Mouse (Mus musculus) liver, embryonic 14.5 days (tissue): Measurements from ENCODE around the gene Fdx1l. TPM values are rescaled to one million over a fixed set of nuclear protein-coding genes. Genes with fewer than 3 reads are reported as not detected.
A peak's percentile ranks its signal among the peaks of the same experiment; 100 is the strongest.

Source experiments
- ATAC-seq: fragments of 200-750 bp; cut with Nextera tagmentation; 2 replicates; pipeline ENCODE4 v1.8.0; 2017; ENCODE audit warnings: moderate number of reproducible peaks, mild to moderate bottlenecking, moderate library complexity; ENCODE audit not compliant: insufficient read depth
- DNase-seq, 3 experiments: peaks; one replicate each; pipeline ENCODE4 v3.0.0-alpha.2; 2012 to 2013; ENCODE audit warnings: low read depth in 3 of 3, low spot score in 3 of 3
- H3K27ac ChIP-seq: fragments of 300-500 bp; sonication (generic); 2 replicates; pipeline ENCODE4 v1.5.1; 2014; ENCODE audit warnings: moderate library complexity, mild to moderate bottlenecking, control low read depth, inconsistent platforms
- H3K27me3 ChIP-seq: fragments of 300-500 bp; sonication (generic); 2 replicates; pipeline ENCODE4 v1.6.1; 2014; ENCODE audit warnings: mild to moderate bottlenecking, low read length, moderate library complexity; ENCODE audit not compliant: control insufficient read depth, insufficient read depth
- H3K36me3 ChIP-seq: fragments of 300-500 bp; sonication (generic); replicated peaks from 2 replicates; pipeline ENCODE4 v1.6.1; 2014; ENCODE audit warnings: low read depth; ENCODE audit not compliant: control insufficient read depth, insufficient read depth
- H3K4me1 ChIP-seq, 2 experiments: fragments of 200-500 bp in 1 of 2; fragments of 300-500 bp in 1 of 2; sonication (generic) in 1 of 2; replicated peaks; 2 replicates each; pipeline ENCODE4 v1.6.1; 2012 to 2014; ENCODE audit warnings: antibody characterized with exemption in 1 of 2, inconsistent platforms in 1 of 2, low read length in 1 of 2; ENCODE audit not compliant: control insufficient read depth in 2 of 2, insufficient read depth in 2 of 2
- H3K4me2 ChIP-seq: fragments of 300-500 bp; sonication (generic); 2 replicates; pipeline ENCODE4 v1.6.1; 2014; ENCODE audit warnings: low read depth, mild to moderate bottlenecking, control low read depth, moderate library complexity
- H3K4me3 ChIP-seq, 2 experiments: fragments of 200-500 bp in 1 of 2; fragments of 300-500 bp in 1 of 2; sonication (generic) in 1 of 2; 2 replicates each; pipeline ENCODE4 v1.5.1; 2012 to 2014; ENCODE audit warnings: low read depth in 2 of 2, low read length in 2 of 2, mild to moderate bottlenecking in 2 of 2, control low read depth in 1 of 2, inconsistent platforms in 1 of 2, moderate library complexity in 1 of 2; ENCODE audit not compliant: insufficient read depth in 1 of 2
- H3K9ac ChIP-seq: fragments of 300-500 bp; sonication (generic); replicated peaks from 2 replicates; pipeline ENCODE4 v1.6.1; 2014; ENCODE audit warnings: mild to moderate bottlenecking, control low read depth, moderate library complexity
- H3K9me3 ChIP-seq: fragments of 300-500 bp; sonication (generic); 2 replicates; pipeline ENCODE4 v1.6.1; 2016; ENCODE audit warnings: low read length, mixed read lengths; ENCODE audit not compliant: control insufficient read depth
- CTCF ChIP-seq: IDR thresholded peaks from 2 replicates; pipeline ENCODE4 v1.5.1; 2016; ENCODE audit warnings: antibody characterized with exemption, low read depth, control low read depth
- EP300 ChIP-seq: IDR thresholded peaks from 2 replicates; pipeline ENCODE4 v1.6.1; 2016; ENCODE audit warnings: antibody characterized with exemption, low read depth
- WGBS: fragments of 180-500 bp; shearing (Covaris S2); extraction: QIAGEN DNeasy Blood & Tissue Kit; methylation state at CpG from one replicate; pipeline ENCODE4 v1.1.7; 2014; ENCODE audit not compliant: insufficient replicate concordance; 5-methylcytosine and 5-hydroxymethylcytosine counted together
- microRNA counts: library from miRNA; unstranded; fragments of <30 nt; microRNA quantifications from one replicate; lab custom pipeline; 2016
- microRNA-seq: library from miRNA; unstranded; fragments of <30 nt; microRNA quantifications from one replicate; pipeline ENCODE4, GENCODE M21; 2016
- polyA plus RNA-seq, 2 experiments: library from polyadenylated mRNA; depleted of rRNA in 1 of 2; stranded (reverse) in 1 of 2; unstranded in 1 of 2; fragments of >200 nt; fragmentation: Nextera tagmentation in 1 of 2; extraction: Ambion mirVana in 1 of 2; gene quantifications; 2 replicates each; pipeline versions ENCODE4 v1.2.1 to v1.2.3; 2012 to 2014

The Fdx1l gene
- polyA plus RNA-seq, 2 experiments = 31.1 to 37.3 TPM

DNA sequence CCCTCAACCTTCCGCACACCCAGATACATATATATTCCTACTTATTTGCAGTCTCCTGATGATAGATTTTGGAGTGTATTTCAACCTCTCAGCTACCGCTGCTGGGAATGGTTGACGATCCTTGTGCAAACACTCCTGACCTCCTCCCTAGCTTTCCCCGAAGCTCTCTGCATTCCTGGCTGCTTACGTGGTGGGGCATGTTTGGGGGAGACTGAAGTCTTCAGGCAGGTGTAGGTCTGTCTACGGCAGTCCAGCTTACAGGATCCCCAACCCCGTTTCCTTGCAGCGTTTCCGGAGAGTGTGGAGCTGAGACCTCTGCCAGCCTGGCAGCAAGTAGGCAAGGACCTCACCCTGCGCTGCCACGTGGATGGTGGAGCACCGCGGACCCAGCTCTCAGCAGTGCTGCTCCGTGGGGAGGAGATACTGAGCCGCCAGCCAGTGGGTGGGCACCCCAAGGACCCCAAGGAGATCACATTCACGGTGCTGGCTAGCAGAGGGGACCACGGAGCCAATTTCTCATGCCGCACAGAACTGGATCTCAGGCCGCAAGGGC, 48.1 kb downstream of the Fdx1l start:
- DNase-seq (no peak), ATAC-seq (no peak)
- TF ChIP-seq EP300 (no peak), CTCF (no peak)
- no peak overlapping the region for H3K4me3 ChIP-seq
- no peaks in the 10 kb centered on the region for H3K9me3 ChIP-seq
- no peak overlapping the region for H3K4me2 ChIP-seq
- no peaks in the 10 kb centered on the region for H3K36me3 ChIP-seq
- no peak overlapping the region for H3K9ac ChIP-seq
- peaks cover 15 to 17% of the 10 kb centered on the region in 2 experiments for H3K4me1 ChIP-seq
- WGBS = 80% methylated on average over 19 of the region's 19 CpGs
- H3K27ac ChIP-seq = no peak overlapping the region
- no peaks in the 10 kb centered on the region for H3K27me3 ChIP-seq

GRCm38 (mm10) chr9:21022726-21023125, 50.7 kb downstream of the Fdx1l start:
- Histone ChIP-seq H3K9ac (no peak overlapping the region), H3K27ac (no peak overlapping the region), H3K27me3 (no peaks in the 10 kb centered on the region; the same call in 1 of the 2 replicates), H3K4me2 (no peak overlapping the region), H3K36me3 (no peaks in the 10 kb centered on the region), H3K4me3 (no peak overlapping the region), H3K9me3 (no peaks in the 10 kb centered on the region), H3K4me1 (peaks cover 3 to 5% of the 10 kb centered on the region in 2 experiments)
- no peak for DNase-seq
- no peak for ATAC-seq
- peak; percentile 41 for TF ChIP-seq CTCF
- no peak for TF ChIP-seq EP300
- 68% methylated on average over 1 of the region's 1 CpGs for WGBS

DNA sequence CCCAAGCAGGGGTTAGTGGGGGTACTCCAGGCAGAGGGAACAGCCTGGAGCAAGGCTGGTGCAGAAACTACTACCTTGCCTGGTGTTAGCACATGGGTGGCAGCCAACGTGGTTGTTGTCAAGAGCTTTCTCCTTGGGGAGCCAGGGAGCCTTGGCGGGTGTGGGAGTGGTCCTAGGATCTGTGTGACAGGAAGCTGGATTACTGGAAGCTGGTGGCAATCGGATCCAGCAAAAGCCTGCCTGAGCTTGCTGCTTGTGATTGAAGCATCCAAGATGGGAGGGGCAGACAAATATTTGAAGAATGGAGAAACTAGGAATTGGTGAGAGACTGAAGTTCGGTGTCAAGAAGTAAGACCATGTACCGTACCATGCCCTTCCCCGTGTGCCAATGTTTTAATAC, 51.1 kb downstream of the Fdx1l start:
- WGBS = 69% methylated on average over 6 of the region's 6 CpGs
- Histone ChIP-seq H3K9ac (no peak overlapping the region), H3K4me2 (no peak overlapping the region), H3K36me3 (no peaks in the 10 kb centered on the region), H3K27me3 (peaks cover 3% of the 10 kb centered on the region), H3K27ac (no peak overlapping the region), H3K4me1 (peaks cover 2 to 3% of the 10 kb centered on the region in 2 experiments; a peak in 2 of 4 replicates), H3K4me3 (no peak overlapping the region), H3K9me3 (no peaks in the 10 kb centered on the region)
- TF ChIP-seq CTCF (no peak), EP300 (no peak)
- ATAC-seq (no peak), DNase-seq (no peak)

DNA sequence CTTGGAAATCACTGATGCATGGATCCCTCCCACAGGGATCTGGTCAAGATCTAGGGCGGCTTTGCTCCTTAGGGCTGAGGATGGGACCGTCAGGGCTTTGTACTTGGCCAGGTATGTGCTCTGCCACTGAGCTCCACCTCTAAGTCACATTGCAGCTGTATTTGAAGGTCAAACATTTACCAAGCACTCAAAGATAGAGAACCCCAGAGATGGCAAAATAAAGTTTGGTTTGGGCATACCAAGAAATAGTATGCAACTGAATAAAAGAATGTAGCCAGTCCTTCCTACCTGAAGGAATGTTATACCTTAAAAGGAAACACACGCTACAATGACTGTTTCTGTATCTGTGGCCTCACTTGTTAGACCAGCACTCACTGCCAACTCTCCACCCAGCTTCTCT, 52.1 kb downstream of the Fdx1l start:
- no peak for TF ChIP-seq EP300
- DNase-seq (no peak), ATAC-seq (no peak)
- H3K9ac ChIP-seq = no peak overlapping the region
- no peaks in the 10 kb centered on the region for H3K9me3 ChIP-seq
- H3K27me3 ChIP-seq = peaks cover 13% of the 10 kb centered on the region
- H3K27ac ChIP-seq = no peak overlapping the region
- peaks cover 3 to 10% of the 10 kb centered on the region in 2 experiments; a peak in 3 of 4 replicates for H3K4me1 ChIP-seq
- no peaks in the 10 kb centered on the region for H3K36me3 ChIP-seq
- WGBS = 72% methylated on average over 3 of the region's 3 CpGs
- no peak overlapping the region for H3K4me2 ChIP-seq
- H3K4me3 ChIP-seq = no peak overlapping the region

- Histone ChIP-seq H3K4me2 (no peak overlapping the region), H3K9ac (no peak overlapping the region), H3K27ac (no peak overlapping the region), H3K4me1 (peaks cover 3 to 15% of the 10 kb centered on the region in 2 experiments; a peak in 3 of 4 replicates), H3K9me3 (no peaks in the 10 kb centered on the region), H3K4me3 (no peak overlapping the region), H3K36me3 (no peaks in the 10 kb centered on the region), H3K27me3 (peaks cover 34% of the 10 kb centered on the region)
- TF ChIP-seq CTCF = no peak
- ATAC-seq = no peak
- WGBS = 49% methylated on average over 2 of the region's 2 CpGs
- DNase-seq = no peak
Observed at GRCm38 (mm10) chr9:21018600-21018999, 54.8 kb downstream of the Fdx1l start.

MicroRNAs within 50 kb of the gene (microRNA counts, 519-probe panel; counts per million panel counts)
- 69.9 counts per million for microRNA mmu-miR-1900 (lab: Ali Mortazavi, UCI)

Small RNAs within 50 kb of the gene (microRNA-seq; reads per million reads assigned to microRNA genes)
- not detected for gene Mir1900
- not detected for gene Mir7082

Other genes starting within 250 kb of the Fdx1l start
- 11.5 and 13.0 TPM in 2 replicates for gene A230050P20Rik, start 205.0 kb downstream of the Fdx1l start, polyA plus RNA-seq (2012; rRNA removed)
- gene A230050P20Rik, start 205.0 kb downstream of the Fdx1l start, polyA plus RNA-seq (2014; fragmentation: Nextera tagmentation; extraction: Ambion mirVana) = 1.1 and 1.7 TPM in 2 replicates
- 8.1 and 9.3 TPM in 2 replicates for gene Angptl6, start 193.9 kb downstream of the Fdx1l start, polyA plus RNA-seq (2012; rRNA removed)
- gene Angptl6, start 193.9 kb downstream of the Fdx1l start, polyA plus RNA-seq (2014; fragmentation: Nextera tagmentation; extraction: Ambion mirVana) = 6.8 and 7.6 TPM in 2 replicates
- 70.6 and 84.8 TPM in 2 replicates for gene Ppan, start 185.4 kb downstream of the Fdx1l start, polyA plus RNA-seq (2012; rRNA removed)
- gene Ppan, start 185.4 kb downstream of the Fdx1l start, polyA plus RNA-seq (2014; fragmentation: Nextera tagmentation; extraction: Ambion mirVana) = 50.2 and 56.1 TPM in 2 replicates
- 74.2 and 104 TPM in 2 replicates for gene Eif3g, start 175.0 kb downstream of the Fdx1l start, polyA plus RNA-seq (2012; rRNA removed)
- 170 and 181 TPM in 2 replicates for gene Eif3g, start 175.0 kb downstream of the Fdx1l start, polyA plus RNA-seq (2014; fragmentation: Nextera tagmentation; extraction: Ambion mirVana)
- 47.6 and 55.9 TPM in 2 replicates for gene Dnmt1, start 113.7 kb downstream of the Fdx1l start, polyA plus RNA-seq (2012; rRNA removed)
- gene Dnmt1, start 113.7 kb downstream of the Fdx1l start, polyA plus RNA-seq (2014; fragmentation: Nextera tagmentation; extraction: Ambion mirVana) = 43.1 and 48.6 TPM in 2 replicates
- gene S1pr2, start 96.8 kb downstream of the Fdx1l start, polyA plus RNA-seq (2012; rRNA removed) = 1.2 and 1.3 TPM in 2 replicates
- gene S1pr2, start 96.8 kb downstream of the Fdx1l start, polyA plus RNA-seq (2014; fragmentation: Nextera tagmentation; extraction: Ambion mirVana) = 2.3 and 3.0 TPM in 2 replicates
- 36.5 and 36.7 TPM in 2 replicates for gene Mrpl4, start 70.9 kb downstream of the Fdx1l start, polyA plus RNA-seq (2012; rRNA removed)
- gene Mrpl4, start 70.9 kb downstream of the Fdx1l start, polyA plus RNA-seq (2014; fragmentation: Nextera tagmentation; extraction: Ambion mirVana) = 61.3 and 67.7 TPM in 2 replicates
- gene Icam1, start 57.6 kb downstream of the Fdx1l start, polyA plus RNA-seq (2012; rRNA removed) = 5.4 and 6.9 TPM in 2 replicates
- 7.9 and 9.1 TPM in 2 replicates for gene Icam1, start 57.6 kb downstream of the Fdx1l start, polyA plus RNA-seq (2014; fragmentation: Nextera tagmentation; extraction: Ambion mirVana)
- gene Icam4, start 44.2 kb downstream of the Fdx1l start, polyA plus RNA-seq (2012; rRNA removed) = 61.8 and 64.1 TPM in 2 replicates
- gene Icam4, start 44.2 kb downstream of the Fdx1l start, polyA plus RNA-seq (2014; fragmentation: Nextera tagmentation; extraction: Ambion mirVana) = 204 and 223 TPM in 2 replicates
- 0.70 and 0.87 TPM in 2 replicates for gene Icam5, start 41.5 kb downstream of the Fdx1l start, polyA plus RNA-seq (2012; rRNA removed)
- 0.20 and 0.28 TPM in 2 replicates for gene Icam5, start 41.5 kb downstream of the Fdx1l start, polyA plus RNA-seq (2014; fragmentation: Nextera tagmentation; extraction: Ambion mirVana)
- gene Zglp1, start 6.5 kb downstream of the Fdx1l start, polyA plus RNA-seq (2012; rRNA removed) = 0.21 and 0.49 TPM in 2 replicates
- gene Zglp1, start 6.5 kb downstream of the Fdx1l start, polyA plus RNA-seq (2014; fragmentation: Nextera tagmentation; extraction: Ambion mirVana) = 0.57 TPM in 1 of 2 replicates, not detected in the other
- gene Gm49373, start 518 bp downstream of the Fdx1l start, polyA plus RNA-seq (2012; rRNA removed) = 0.47 and 0.94 TPM in 2 replicates
- gene Gm49373, start 518 bp downstream of the Fdx1l start, polyA plus RNA-seq (2014; fragmentation: Nextera tagmentation; extraction: Ambion mirVana) = 0.32 and 0.46 TPM in 2 replicates
- gene Gm38431, start 18.4 kb upstream of the Fdx1l start, polyA plus RNA-seq (2012; rRNA removed) = 2.4 and 5.6 TPM in 2 replicates
- gene Gm38431, start 18.4 kb upstream of the Fdx1l start, polyA plus RNA-seq (2014; fragmentation: Nextera tagmentation; extraction: Ambion mirVana) = 0.91 and 1.5 TPM in 2 replicates
- 21.4 and 23.4 TPM in 2 replicates for gene Raver1, start 18.4 kb upstream of the Fdx1l start, polyA plus RNA-seq (2012; rRNA removed)
- 23.4 and 28.4 TPM in 2 replicates for gene Raver1, start 18.4 kb upstream of the Fdx1l start, polyA plus RNA-seq (2014; fragmentation: Nextera tagmentation; extraction: Ambion mirVana)
- 5.7 and 6.2 TPM in 2 replicates for gene Tyk2, start 57.6 kb upstream of the Fdx1l start, polyA plus RNA-seq (2012; rRNA removed)
- gene Tyk2, start 57.6 kb upstream of the Fdx1l start, polyA plus RNA-seq (2014; fragmentation: Nextera tagmentation; extraction: Ambion mirVana) = 4.0 and 5.1 TPM in 2 replicates
- gene Cdc37, start 76.4 kb upstream of the Fdx1l start, polyA plus RNA-seq (2012; rRNA removed) = 36.8 and 123 TPM in 2 replicates
- 118 and 129 TPM in 2 replicates for gene Cdc37, start 76.4 kb upstream of the Fdx1l start, polyA plus RNA-seq (2014; fragmentation: Nextera tagmentation; extraction: Ambion mirVana)
- gene Pde4a, start 92.1 kb upstream of the Fdx1l start, polyA plus RNA-seq (2012; rRNA removed) = 1.3 and 1.4 TPM in 2 replicates
- 1.1 and 1.4 TPM in 2 replicates for gene Pde4a, start 92.1 kb upstream of the Fdx1l start, polyA plus RNA-seq (2014; fragmentation: Nextera tagmentation; extraction: Ambion mirVana)
- gene Keap1, start 165.7 kb upstream of the Fdx1l start, polyA plus RNA-seq (2012; rRNA removed) = 15.1 and 15.8 TPM in 2 replicates
- gene Keap1, start 165.7 kb upstream of the Fdx1l start, polyA plus RNA-seq (2014; fragmentation: Nextera tagmentation; extraction: Ambion mirVana) = 15.6 and 16.4 TPM in 2 replicates
- 0.06 TPM in 2 replicates for gene S1pr5, start 174.8 kb upstream of the Fdx1l start, polyA plus RNA-seq (2012; rRNA removed)
- gene S1pr5, start 174.8 kb upstream of the Fdx1l start, polyA plus RNA-seq (2014; fragmentation: Nextera tagmentation; extraction: Ambion mirVana) = 0.09 and 0.10 TPM in 2 replicates
- 21.5 and 38.9 TPM in 2 replicates for gene Atg4d, start 191.7 kb upstream of the Fdx1l start, polyA plus RNA-seq (2012; rRNA removed)
- gene Atg4d, start 191.7 kb upstream of the Fdx1l start, polyA plus RNA-seq (2014; fragmentation: Nextera tagmentation; extraction: Ambion mirVana) = 69.3 and 78.1 TPM in 2 replicates
- 14.4 and 21.9 TPM in 2 replicates for gene Kri1, start 214.4 kb upstream of the Fdx1l start, polyA plus RNA-seq (2012; rRNA removed)
- 3.9 and 5.0 TPM in 2 replicates for gene Kri1, start 214.4 kb upstream of the Fdx1l start, polyA plus RNA-seq (2014; fragmentation: Nextera tagmentation; extraction: Ambion mirVana)
- 70.5 and 74.4 TPM in 2 replicates for gene Cdkn2d, start 217.8 kb upstream of the Fdx1l start, polyA plus RNA-seq (2012; rRNA removed)
- 116 and 119 TPM in 2 replicates for gene Cdkn2d, start 217.8 kb upstream of the Fdx1l start, polyA plus RNA-seq (2014; fragmentation: Nextera tagmentation; extraction: Ambion mirVana)
- 0.06 and 0.07 TPM in 2 replicates for gene Ap1m2, start 238.7 kb upstream of the Fdx1l start, polyA plus RNA-seq (2012; rRNA removed)
- 0.16 and 0.24 TPM in 2 replicates for gene Ap1m2, start 238.7 kb upstream of the Fdx1l start, polyA plus RNA-seq (2014; fragmentation: Nextera tagmentation; extraction: Ambion mirVana)
- gene Slc44a2, start 247.1 kb upstream of the Fdx1l start, polyA plus RNA-seq (2012; rRNA removed) = 10.0 TPM in 2 replicates
- 11.6 and 12.7 TPM in 2 replicates for gene Slc44a2, start 247.1 kb upstream of the Fdx1l start, polyA plus RNA-seq (2014; fragmentation: Nextera tagmentation; extraction: Ambion mirVana)